Mouse (Mus musculus) liver, postnatal 0 days (tissue): Measurements from ENCODE around the gene Xdh.

Source experiments
- CTCF ChIP-seq: sonication (generic); IDR thresholded peaks from 2 replicates; pipeline ENCODE4 v1.5.1; 2016; ENCODE audit warnings: antibody characterized with exemption, low read depth
- EP300 ChIP-seq: IDR thresholded peaks from 2 replicates; pipeline ENCODE4 v1.6.1; 2016; ENCODE audit warnings: antibody characterized with exemption, low read depth, mild to moderate bottlenecking

GRCm38 (mm10) chr17:73845632-73846031 is 104.4 kb downstream of the Xdh start:
- no peak for TF ChIP-seq CTCF
- TF ChIP-seq EP300 = peak; percentile 77
